Mouse (Mus musculus): ENCODE measurements around the gene S100a4. TPM values are rescaled to one million over a fixed set of nuclear protein-coding genes. Genes with fewer than 3 reads are reported as not detected.

The S100a4 gene
- total RNA-seq, 2 experiments from 2014 or later, result 4.6 to 4.8 TPM

DNA sequence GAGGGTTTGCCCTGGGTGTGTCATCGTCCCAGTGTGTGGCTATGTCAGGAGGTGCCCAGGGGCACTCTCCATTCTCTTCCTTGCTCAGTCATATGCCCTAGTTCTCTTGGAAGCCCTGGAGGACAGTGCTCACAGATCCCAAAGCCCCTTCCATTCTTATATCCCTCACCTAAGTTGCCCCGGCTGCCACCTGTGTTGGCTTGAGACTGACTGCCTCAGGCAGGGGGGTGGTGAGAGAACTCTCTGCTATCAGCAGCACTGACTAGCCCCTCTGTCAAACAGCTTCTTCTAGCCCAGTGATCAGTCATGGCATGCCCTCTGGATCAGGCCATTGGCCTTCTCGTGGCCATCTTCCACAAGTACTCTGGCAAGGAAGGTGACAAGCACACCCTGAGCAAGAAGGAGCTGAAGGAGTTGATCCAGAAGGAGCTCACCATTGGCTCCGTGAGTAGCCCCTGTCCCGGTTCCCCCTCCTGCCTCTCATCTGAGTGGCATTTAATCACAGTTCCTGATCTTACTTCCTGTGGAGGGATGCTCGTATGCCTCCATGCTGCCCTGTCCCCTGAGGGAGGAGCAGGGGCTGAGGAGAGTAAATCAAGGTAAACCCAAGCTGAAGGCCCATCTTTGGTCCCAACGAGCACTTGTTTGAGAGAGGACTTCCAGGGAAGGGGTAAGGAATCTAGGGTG, 10.0 kb downstream of the S100a4 start:
- no peak for TF ChIP-seq CTCF (IDR thresholded peaks at IDR 0.05)
- DNase-seq (ENCODE audit: extremely low spot score in 1 of 2, low spot score in 2 of 2), result no peak
- intact Hi-C loops (cut with DNase I), result loop anchor here (2.0 kb wide), 2 partner anchors 89 to 123 kb away; partner anchors contain the start of gene Snapin
- Histone ChIP-seq H3K4me3 (peak overlapping the region; percentile 48), H3K27ac (peak overlapping the region; percentile 47)

GRCm38 (mm10) chr3:90614148-90614530, 10.6 kb downstream of the S100a4 start:
- DNase-seq (ENCODE audit: extremely low spot score in 1 of 2, low spot score in 2 of 2), result no peak
- TF ChIP-seq CTCF (IDR thresholded peaks at IDR 0.05), result no peak
- intact Hi-C loops (cut with DNase I), result loop anchor here (2.0 kb wide), 2 partner anchors 89 to 123 kb away; partner anchors contain the start of gene Snapin
- Histone ChIP-seq H3K4me3 (no peak overlapping the region), H3K27ac (no peak overlapping the region)

GRCm38 (mm10) chr3:90614611-90615251, 11.2 kb downstream of the S100a4 start:
- no peak for TF ChIP-seq CTCF (IDR thresholded peaks at IDR 0.05)
- H3K27ac ChIP-seq, result no peak overlapping the region
- DNase-seq (ENCODE audit: extremely low spot score in 1 of 2, low spot score in 2 of 2), result no peak
- intact Hi-C loops (cut with DNase I), result loop anchor here (1.0 to 5.0 kb wide), 5 partner anchors 28 to 124 kb away; partner anchors contain the start of genes Chtop, S100a7a and Snapin
- H3K4me3 ChIP-seq, result no peak overlapping the region

- Histone ChIP-seq H3K4me3 (0 out of 2 replicates have a peak overlapping the region, but pooled peaks have one; percentile 7), H3K27ac (no peak overlapping the region)
- intact Hi-C loops (cut with DNase I), result loop anchor here (1.0 to 5.0 kb wide), 5 partner anchors 29 to 125 kb away; partner anchors contain the start of genes Chtop, S100a7a and Snapin
- DNase-seq (ENCODE audit: extremely low spot score in 1 of 2, low spot score in 2 of 2), result peak; percentile 73 to 76
- peak; percentile 69 for TF ChIP-seq CTCF (IDR thresholded peaks at IDR 0.05)
Observed at GRCm38 (mm10) chr3:90615415-90615814, 11.8 kb downstream of the S100a4 start.

DNA sequence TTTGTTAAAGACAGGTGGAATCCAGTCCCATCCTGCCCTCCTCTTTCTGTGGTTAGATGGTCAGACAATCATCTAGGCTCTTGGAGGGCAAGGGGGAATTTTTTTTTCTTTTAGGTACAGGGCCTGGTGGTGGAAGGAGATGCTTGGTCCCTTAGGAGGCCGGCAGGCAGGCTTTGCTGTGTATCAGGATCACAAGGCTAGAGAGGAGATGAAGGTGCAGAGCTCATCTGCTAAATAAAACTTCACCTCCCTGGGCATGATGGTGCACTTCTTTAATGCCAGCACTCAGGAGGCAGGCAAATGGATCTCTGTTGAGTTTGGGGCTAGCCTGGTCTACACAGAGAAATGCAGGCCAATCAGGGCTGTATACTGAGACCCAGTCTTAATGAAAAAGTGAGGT, 12.3 kb downstream of the S100a4 start:
- DNase-seq (ENCODE audit: extremely low spot score in 1 of 2, low spot score in 2 of 2), result no peak
- TF ChIP-seq CTCF (IDR thresholded peaks at IDR 0.05), result no peak
- intact Hi-C loops (cut with DNase I), result loop anchor here (1.0 to 5.0 kb wide), 5 partner anchors 30 to 125 kb away; partner anchors contain the start of genes Chtop, S100a7a and Snapin

DNA sequence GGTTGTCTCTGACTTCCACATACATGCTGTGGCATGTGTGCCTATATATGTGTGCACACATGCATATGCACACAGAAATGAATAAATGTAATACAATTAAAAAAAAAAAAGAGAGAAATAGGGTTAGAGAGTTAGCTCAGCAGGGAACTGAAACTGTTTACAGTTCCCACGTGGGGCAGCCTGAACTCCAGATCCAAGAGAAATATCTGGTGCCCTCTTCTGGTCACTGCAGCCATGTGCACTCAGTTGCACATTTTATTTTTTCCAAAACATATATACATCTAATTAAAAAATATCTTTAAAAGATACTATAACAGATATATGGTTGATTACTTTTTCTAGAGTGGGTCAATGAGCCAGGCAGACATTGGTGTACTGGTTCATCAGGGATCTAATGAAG, 14.0 kb downstream of the S100a4 start:
- intact Hi-C loops (cut with DNase I), result loop anchor here (5.0 kb wide), 2 partner anchors 35 to 110 kb away; partner anchors contain the start of genes Chtop and S100a7a
- no peak for DNase-seq (ENCODE audit: extremely low spot score in 1 of 2, low spot score in 2 of 2)
- TF ChIP-seq CTCF (IDR thresholded peaks at IDR 0.05), result peak; percentile 33

More for the DNA sequence above, 12.3 kb downstream of the S100a4 start:
- Histone ChIP-seq H3K4me3 (no peak overlapping the region), H3K27ac (no peak overlapping the region)

GRCm38 (mm10) chr3:90621552-90621951, 18.0 kb downstream of the S100a4 start:
- Histone ChIP-seq H3K4me3 (no peak overlapping the region), H3K27ac (no peak overlapping the region)
- DNase-seq (ENCODE audit: extremely low spot score in 1 of 2, low spot score in 2 of 2), result no peak
- intact Hi-C loops (cut with DNase I), result no loop called here
- no peak for TF ChIP-seq CTCF (IDR thresholded peaks at IDR 0.05)

More for the DNA sequence above, 14.0 kb downstream of the S100a4 start:
- no peak overlapping the region for H3K4me3 ChIP-seq
- no peak overlapping the region for H3K27ac ChIP-seq

- intact Hi-C loops (cut with DNase I), result no loop called here
- peak in 1 of 2 experiments; percentile 44 for DNase-seq (ENCODE audit: extremely low spot score in 1 of 2, low spot score in 2 of 2)
- H3K27ac ChIP-seq, result no peak overlapping the region
- TF ChIP-seq CTCF (IDR thresholded peaks at IDR 0.05), result no peak
- no peak overlapping the region for H3K4me3 ChIP-seq
Observed at GRCm38 (mm10) chr3:90623435-90624071, 20.0 kb downstream of the S100a4 start.

DNA sequence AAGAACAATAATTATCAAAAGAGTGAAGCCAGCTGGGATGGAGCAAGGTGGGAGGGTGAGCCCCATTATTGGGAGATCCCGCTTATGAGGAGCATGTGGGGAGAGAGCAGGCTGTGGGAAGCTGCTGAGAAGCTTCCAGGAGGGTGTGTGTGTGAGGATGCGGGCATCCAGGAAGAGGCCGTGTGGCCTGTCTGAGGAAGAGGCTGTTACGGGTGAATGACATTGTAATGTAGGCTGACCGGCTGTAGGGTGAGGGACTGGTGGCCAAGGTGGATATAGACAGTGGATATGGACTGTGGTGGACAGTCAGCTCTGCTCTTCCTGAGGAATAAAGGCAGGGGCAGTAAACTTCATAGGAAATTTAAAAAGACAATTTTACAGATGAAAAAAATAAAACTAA, 21.9 kb downstream of the S100a4 start:
- intact Hi-C loops (cut with DNase I), result no loop called here
- TF ChIP-seq CTCF (IDR thresholded peaks at IDR 0.05), result no peak
- DNase-seq (ENCODE audit: extremely low spot score in 1 of 2, low spot score in 2 of 2), result no peak
- Histone ChIP-seq H3K27ac (no peak overlapping the region), H3K4me3 (no peak overlapping the region)

GRCm38 (mm10) chr3:90626266-90627021, 22.9 kb downstream of the S100a4 start:
- no peak for DNase-seq (ENCODE audit: extremely low spot score in 1 of 2, low spot score in 2 of 2)
- intact Hi-C loops (cut with DNase I), result no loop called here
- no peak for TF ChIP-seq CTCF (IDR thresholded peaks at IDR 0.05)
- H3K4me3 ChIP-seq, result no peak overlapping the region
- H3K27ac ChIP-seq, result no peak overlapping the region

DNA sequence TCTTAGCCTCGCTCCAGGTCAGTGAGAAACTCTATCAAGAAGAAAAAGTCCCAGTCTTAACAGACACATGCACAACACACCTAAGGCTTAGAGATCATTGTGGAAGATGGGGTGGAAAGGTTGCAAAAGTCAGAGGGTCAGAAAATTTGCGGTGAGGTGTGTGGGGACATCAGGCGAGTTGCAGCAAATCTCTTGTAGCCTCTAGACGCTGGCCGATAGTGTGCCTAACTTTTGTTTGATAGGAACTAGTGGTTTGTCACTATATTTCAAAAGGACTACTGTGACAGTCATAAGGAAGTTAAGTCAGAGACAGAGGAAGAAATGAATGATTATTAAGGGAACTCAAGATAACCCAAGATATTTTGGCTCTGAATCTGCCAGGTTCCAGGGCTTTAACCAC, 23.8 kb downstream of the S100a4 start:
- no peak for DNase-seq (ENCODE audit: extremely low spot score in 1 of 2, low spot score in 2 of 2)
- intact Hi-C loops (cut with DNase I), result no loop called here
- Histone ChIP-seq H3K4me3 (no peak overlapping the region), H3K27ac (no peak overlapping the region)
- no peak for TF ChIP-seq CTCF (IDR thresholded peaks at IDR 0.05)
